Mouse (Mus musculus): ENCODE measurements around the gene Wnk4. TPM values are rescaled to one million over a fixed set of nuclear protein-coding genes. Genes with fewer than 3 reads are reported as not detected.

The Wnk4 gene
- polyA plus RNA-seq, 1 experiment from 2014 or later: 2.4 TPM

- 40% methylated on average over 5 of the region's 5 CpGs for WGBS
- no peak overlapping the region for H3K27ac ChIP-seq (replicated peaks; ENCODE audit: low read depth, low read length)
- no peak overlapping the region for H3K4me3 ChIP-seq (ENCODE audit: low read depth, low read length)
- no peak overlapping the region for H3K4me2 ChIP-seq (ENCODE audit: low read depth, low read length)
- no peaks in the 10 kb centered on the region for H3K27me3 ChIP-seq (ENCODE audit: control insufficient read depth, insufficient read depth, low read length)
- no peaks in the 10 kb centered on the region for H3K36me3 ChIP-seq (replicated peaks; ENCODE audit: control insufficient read depth, insufficient read depth, low read depth, low read length)
- no peaks in the 10 kb centered on the region for H3K9me3 ChIP-seq (replicated peaks; ENCODE audit: control insufficient read depth, low read length)
- DNase-seq (ENCODE audit: low spot score): no peak
- no peak overlapping the region for H3K9ac ChIP-seq (replicated peaks; ENCODE audit: low read length)
- no peaks in the 10 kb centered on the region for H3K4me1 ChIP-seq (ENCODE audit: control insufficient read depth, insufficient read depth, low read length)
- ATAC-seq (replicated peaks; ENCODE audit: insufficient number of reproducible peaks, low FRiP score, low TSS enrichment, low read depth): no peak
Observed at GRCm38 (mm10) chr11:101307744-101308143, 47.4 kb downstream of the Wnk4 start.

GRCm38 (mm10) chr11:101311083-101311482, 50.7 kb downstream of the Wnk4 start:
- Histone ChIP-seq H3K4me2 (ENCODE audit: low read depth, low read length) (no peak overlapping the region), H3K9me3 (replicated peaks; ENCODE audit: control insufficient read depth, low read length) (no peaks in the 10 kb centered on the region), H3K27me3 (ENCODE audit: control insufficient read depth, insufficient read depth, low read length) (no peaks in the 10 kb centered on the region), H3K4me3 (ENCODE audit: low read depth, low read length) (no peak overlapping the region), H3K9ac (replicated peaks; ENCODE audit: low read length) (no peak overlapping the region), H3K36me3 (replicated peaks; ENCODE audit: control insufficient read depth, insufficient read depth, low read depth, low read length) (no peaks in the 10 kb centered on the region), H3K4me1 (ENCODE audit: control insufficient read depth, insufficient read depth, low read length) (no peaks in the 10 kb centered on the region), H3K27ac (replicated peaks; ENCODE audit: low read depth, low read length) (no peak overlapping the region)
- ATAC-seq (replicated peaks; ENCODE audit: insufficient number of reproducible peaks, low FRiP score, low TSS enrichment, low read depth) (no peak), DNase-seq (ENCODE audit: low spot score) (no peak)
- WGBS: 90% methylated on average over 3 of the region's 3 CpGs

GRCm38 (mm10) chr11:101312150-101312549, 51.8 kb downstream of the Wnk4 start:
- DNase-seq (ENCODE audit: low spot score): no peak
- no peaks in the 10 kb centered on the region for H3K9me3 ChIP-seq (replicated peaks; ENCODE audit: control insufficient read depth, low read length)
- H3K4me2 ChIP-seq (ENCODE audit: low read depth, low read length): no peak overlapping the region
- H3K4me1 ChIP-seq (ENCODE audit: control insufficient read depth, insufficient read depth, low read length): no peaks in the 10 kb centered on the region
- no peak for ATAC-seq (replicated peaks; ENCODE audit: insufficient number of reproducible peaks, low FRiP score, low TSS enrichment, low read depth)
- no peaks in the 10 kb centered on the region for H3K27me3 ChIP-seq (ENCODE audit: control insufficient read depth, insufficient read depth, low read length)
- H3K9ac ChIP-seq (replicated peaks; ENCODE audit: low read length): no peak overlapping the region
- no peak overlapping the region for H3K4me3 ChIP-seq (ENCODE audit: low read depth, low read length)
- no peak overlapping the region for H3K27ac ChIP-seq (replicated peaks; ENCODE audit: low read depth, low read length)
- H3K36me3 ChIP-seq (replicated peaks; ENCODE audit: control insufficient read depth, insufficient read depth, low read depth, low read length): no peaks in the 10 kb centered on the region
- 75% methylated on average over 3 of the region's 3 CpGs for WGBS

GRCm38 (mm10) chr11:101314567-101314966, 54.2 kb downstream of the Wnk4 start:
- 94% methylated on average over 1 of the region's 1 CpGs for WGBS
- ATAC-seq (replicated peaks; ENCODE audit: insufficient number of reproducible peaks, low FRiP score, low TSS enrichment, low read depth) (no peak), DNase-seq (ENCODE audit: low spot score) (no peak)
- no peak overlapping the region for H3K4me3 ChIP-seq (ENCODE audit: low read depth, low read length)
- no peaks in the 10 kb centered on the region for H3K9me3 ChIP-seq (replicated peaks; ENCODE audit: control insufficient read depth, low read length)
- no peaks in the 10 kb centered on the region for H3K4me1 ChIP-seq (ENCODE audit: control insufficient read depth, insufficient read depth, low read length)
- no peak overlapping the region for H3K9ac ChIP-seq (replicated peaks; ENCODE audit: low read length)
- no peaks in the 10 kb centered on the region for H3K27me3 ChIP-seq (ENCODE audit: control insufficient read depth, insufficient read depth, low read length)
- no peak overlapping the region for H3K4me2 ChIP-seq (ENCODE audit: low read depth, low read length)
- no peak overlapping the region for H3K27ac ChIP-seq (replicated peaks; ENCODE audit: low read depth, low read length)
- peaks cover 3% of the 10 kb centered on the region for H3K36me3 ChIP-seq (replicated peaks; ENCODE audit: control insufficient read depth, insufficient read depth, low read depth, low read length)

GRCm38 (mm10) chr11:101315082-101315650, 54.8 kb downstream of the Wnk4 start:
- DNase-seq (ENCODE audit: low spot score) (no peak), ATAC-seq (replicated peaks; ENCODE audit: insufficient number of reproducible peaks, low FRiP score, low TSS enrichment, low read depth) (peak; percentile 27; the same call in 1 of the 2 replicates)
- Histone ChIP-seq H3K4me2 (ENCODE audit: low read depth, low read length) (peak overlapping the region; percentile 75), H3K4me3 (ENCODE audit: low read depth, low read length) (peak overlapping the region; percentile 76), H3K36me3 (replicated peaks; ENCODE audit: control insufficient read depth, insufficient read depth, low read depth, low read length) (peaks cover 4% of the 10 kb centered on the region), H3K9ac (replicated peaks; ENCODE audit: low read length) (peak overlapping the region; percentile 94), H3K27me3 (ENCODE audit: control insufficient read depth, insufficient read depth, low read length) (no peaks in the 10 kb centered on the region), H3K9me3 (replicated peaks; ENCODE audit: control insufficient read depth, low read length) (no peaks in the 10 kb centered on the region), H3K27ac (replicated peaks; ENCODE audit: low read depth, low read length) (no peak overlapping the region), H3K4me1 (ENCODE audit: control insufficient read depth, insufficient read depth, low read length) (no peaks in the 10 kb centered on the region)
- WGBS: 86% methylated on average over 8 of the region's 8 CpGs

- under 1% methylated on average over 50 of the region's 62 CpGs for WGBS
- DNase-seq (ENCODE audit: low spot score): peak; percentile 94
- peak within 1 kb of the TSS; percentile 76 for H3K4me3 ChIP-seq (ENCODE audit: low read depth, low read length)
- peak within 1 kb of the TSS; percentile 73 for H3K27ac ChIP-seq (replicated peaks; ENCODE audit: low read depth, low read length)
- H3K9me3 ChIP-seq (replicated peaks; ENCODE audit: control insufficient read depth, low read length): no peaks in the 10 kb centered on the region
- peak; percentile 81 for ATAC-seq (replicated peaks; ENCODE audit: insufficient number of reproducible peaks, low FRiP score, low TSS enrichment, low read depth)
- H3K9ac ChIP-seq (replicated peaks; ENCODE audit: low read length): peak within 1 kb of the TSS; percentile 94
- peaks cover 10% of the 10 kb centered on the region for H3K36me3 ChIP-seq (replicated peaks; ENCODE audit: control insufficient read depth, insufficient read depth, low read depth, low read length)
- peak within 1 kb of the TSS; percentile 75 for H3K4me2 ChIP-seq (ENCODE audit: low read depth, low read length)
- no peaks in the 10 kb centered on the region for H3K27me3 ChIP-seq (ENCODE audit: control insufficient read depth, insufficient read depth, low read length)
- H3K4me1 ChIP-seq (ENCODE audit: control insufficient read depth, insufficient read depth, low read length): no peaks in the 10 kb centered on the region
Observed at GRCm38 (mm10) chr11:101315665-101316500, 55.5 kb downstream of the Wnk4 start, which contains the start of gene Psme3. TSS of gene Psme3 (plus strand) at chr11:101316213.

GRCm38 (mm10) chr11:101316501-101316917, 56.1 kb downstream of the Wnk4 start:
- under 1% methylated on average over 17 of the region's 17 CpGs for WGBS
- Histone ChIP-seq H3K9me3 (replicated peaks; ENCODE audit: control insufficient read depth, low read length) (no peaks in the 10 kb centered on the region), H3K27me3 (ENCODE audit: control insufficient read depth, insufficient read depth, low read length) (no peaks in the 10 kb centered on the region), H3K9ac (replicated peaks; ENCODE audit: low read length) (peak overlapping the region; percentile 94), H3K4me2 (ENCODE audit: low read depth, low read length) (peak overlapping the region; percentile 75), H3K36me3 (replicated peaks; ENCODE audit: control insufficient read depth, insufficient read depth, low read depth, low read length) (peaks cover 13% of the 10 kb centered on the region), H3K4me1 (ENCODE audit: control insufficient read depth, insufficient read depth, low read length) (no peaks in the 10 kb centered on the region), H3K27ac (replicated peaks; ENCODE audit: low read depth, low read length) (peak overlapping the region; percentile 73; the same call in 1 of the 2 replicates), H3K4me3 (ENCODE audit: low read depth, low read length) (peak overlapping the region; percentile 76)
- DNase-seq (ENCODE audit: low spot score) (peak; percentile 24), ATAC-seq (replicated peaks; ENCODE audit: insufficient number of reproducible peaks, low FRiP score, low TSS enrichment, low read depth) (peak; percentile 57)

GRCm38 (mm10) chr11:101323609-101324008, 63.2 kb downstream of the Wnk4 start:
- no peaks in the 10 kb centered on the region for H3K9me3 ChIP-seq (replicated peaks; ENCODE audit: control insufficient read depth, low read length)
- ATAC-seq (replicated peaks; ENCODE audit: insufficient number of reproducible peaks, low FRiP score, low TSS enrichment, low read depth) (no peak), DNase-seq (ENCODE audit: low spot score) (peak; percentile 73)
- H3K36me3 ChIP-seq (replicated peaks; ENCODE audit: control insufficient read depth, insufficient read depth, low read depth, low read length): peaks cover 27% of the 10 kb centered on the region
- H3K27me3 ChIP-seq (ENCODE audit: control insufficient read depth, insufficient read depth, low read length): no peaks in the 10 kb centered on the region
- no peaks in the 10 kb centered on the region for H3K4me1 ChIP-seq (ENCODE audit: control insufficient read depth, insufficient read depth, low read length)
- H3K9ac ChIP-seq (replicated peaks; ENCODE audit: low read length): no peak overlapping the region
- no peak overlapping the region for H3K4me3 ChIP-seq (ENCODE audit: low read depth, low read length)
- 18% methylated on average over 4 of the region's 4 CpGs for WGBS
- H3K4me2 ChIP-seq (ENCODE audit: low read depth, low read length): no peak overlapping the region
- no peak overlapping the region for H3K27ac ChIP-seq (replicated peaks; ENCODE audit: low read depth, low read length)
